Mouse (Mus musculus) testis, adult 2 months (tissue): ENCODE measurements around the gene Pard3b.

Experiments
- CTCF ChIP-seq: fragments of 200-500 bp; IDR thresholded peaks from 2 replicates; pipeline ENCODE4 v1.5.1; 2012; ENCODE audit warnings: low read depth, mild to moderate bottlenecking, inconsistent platforms, low read length, moderate library complexity; ENCODE audit not compliant: control insufficient read depth, insufficient read depth, insufficient replicate concordance
- POLR2A ChIP-seq: fragments of 200-500 bp; IDR thresholded peaks from 2 replicates; pipeline ENCODE4 v1.6.1; 2012; ENCODE audit warnings: low read depth, mild to moderate bottlenecking, inconsistent platforms, low read length, moderate library complexity; ENCODE audit not compliant: control insufficient read depth

- no peak for TF ChIP-seq CTCF
- no peak for TF ChIP-seq POLR2A
These were observed 378.1 kb downstream of the Pard3b start for GRCm38 (mm10) chr1:62016536-62017300.
